Mouse (Mus musculus) heart, embryonic 14.5 days (tissue): Measurements from ENCODE around the gene Gm128. TPM values are rescaled to one million over a fixed set of nuclear protein-coding genes. Genes with fewer than 3 reads are reported as not detected.
"Not testable (repeated sequence)": the region's sequence is repeated elsewhere in the genome, so short reads cannot be mapped to it uniquely, and the experiment has no call there.

Source experiments
- ATAC-seq: fragments of 200-750 bp; cut with Nextera tagmentation; 2 replicates; pipeline ENCODE4 v1.8.0; 2017; ENCODE audit warnings: low read depth, moderate TSS enrichment; ENCODE audit not compliant: insufficient number of reproducible peaks, insufficient read depth, low FRiP score
- H3K27ac ChIP-seq, 2 experiments: fragments of 200-500 bp in 1 of 2; fragments of 300-500 bp in 1 of 2; sonication (generic) in 1 of 2; replicated peaks in 1 of 2; 2 replicates each; pipeline ENCODE4 v1.5.1; 2012 to 2014; ENCODE audit warnings: low read depth in 2 of 2, low read length in 2 of 2, control low read depth in 1 of 2, mild to moderate bottlenecking in 1 of 2, mixed read lengths in 1 of 2; ENCODE audit not compliant: control insufficient read depth in 1 of 2, insufficient read depth in 1 of 2
- H3K27me3 ChIP-seq: fragments of 300-500 bp; sonication (generic); 2 replicates; pipeline ENCODE4 v1.6.1; 2014; ENCODE audit warnings: mild to moderate bottlenecking, low read length, control low read depth; ENCODE audit not compliant: control insufficient read depth, insufficient read depth
- H3K36me3 ChIP-seq: fragments of 300-500 bp; sonication (generic); 2 replicates; pipeline ENCODE4 v1.6.1; 2014; ENCODE audit warnings: mild to moderate bottlenecking, control low read depth, low read length, mixed read lengths; ENCODE audit not compliant: control insufficient read depth, insufficient read depth
- H3K4me1 ChIP-seq, 2 experiments: fragments of 200-500 bp in 1 of 2; fragments of 300-500 bp in 1 of 2; sonication (generic) in 1 of 2; 2 replicates each; pipeline ENCODE4 v1.6.1; 2012 to 2014; ENCODE audit warnings: low read length in 2 of 2, control low read depth in 1 of 2, mixed read lengths in 1 of 2; ENCODE audit not compliant: control insufficient read depth in 2 of 2, insufficient read depth in 2 of 2
- H3K4me2 ChIP-seq: fragments of 300-500 bp; sonication (generic); 2 replicates; pipeline ENCODE4 v1.6.1; 2014; ENCODE audit warnings: mild to moderate bottlenecking, low read length
- H3K4me3 ChIP-seq, 2 experiments: fragments of 200-500 bp in 1 of 2; fragments of 300-500 bp in 1 of 2; sonication (generic) in 1 of 2; 2 replicates each; pipeline ENCODE4 v1.5.1; 2012 to 2014; ENCODE audit warnings: low read length in 2 of 2, mild to moderate bottlenecking in 2 of 2, control low read depth in 1 of 2, low read depth in 1 of 2, moderate library complexity in 1 of 2; ENCODE audit not compliant: control insufficient read depth in 1 of 2, insufficient read depth in 1 of 2
- H3K9ac ChIP-seq: fragments of 300-500 bp; sonication (generic); 2 replicates; pipeline ENCODE4 v1.6.1; 2014; ENCODE audit warnings: mild to moderate bottlenecking, low read length
- H3K9me3 ChIP-seq: fragments of 300-500 bp; sonication (generic); 2 replicates; pipeline ENCODE4 v1.6.1; 2016; ENCODE audit warnings: low read length, control low read depth; ENCODE audit not compliant: control insufficient read depth
- WGBS: fragments of 180-500 bp; shearing (Covaris S2); extraction: QIAGEN DNeasy Blood & Tissue Kit; methylation state at CpG from one replicate; pipeline ENCODE4 v1.1.7; 2014; 5-methylcytosine and 5-hydroxymethylcytosine counted together
- polyA plus RNA-seq: library from polyadenylated mRNA; unstranded; fragments of >200 nt; fragmentation: Nextera tagmentation; extraction: Ambion mirVana; gene quantifications from 2 replicates; pipeline ENCODE4 v1.2.1, GENCODE M21; 2014

The Gm128 gene
- polyA plus RNA-seq, 1 experiment from 2014 or later, result 0.46 TPM

- H3K9ac ChIP-seq, result no peak overlapping the region
- H3K9me3 ChIP-seq, result no peaks in the 10 kb centered on the region
- H3K36me3 ChIP-seq, result peaks cover 45% of the 10 kb centered on the region
- H3K4me3 ChIP-seq, result no peak overlapping the region
- 84% methylated on average over 2 of the region's 2 CpGs for WGBS
- no peaks in the 10 kb centered on the region for H3K27me3 ChIP-seq
- H3K4me1 ChIP-seq, result peaks cover 3 to 24% of the 10 kb centered on the region in 2 experiments
- H3K27ac ChIP-seq, result no peak overlapping the region
- ATAC-seq, result no peak
- no peak overlapping the region for H3K4me2 ChIP-seq
These were observed 18.4 kb downstream of the Gm128 start for GRCm38 (mm10) chr3:95223041-95223440.

GRCm38 (mm10) chr3:95218466-95219137, 22.8 kb downstream of the Gm128 start:
- Histone ChIP-seq H3K27ac (peak overlapping the region; percentile 99 to 100; a peak in 3 of 4 replicates), H3K4me3 (peak overlapping the region; percentile 85 to 96; a peak in 3 of 4 replicates), H3K4me1 (peaks cover 0 to 14% of the 10 kb centered on the region in 2 experiments; a peak in 2 of 4 replicates), H3K4me2 (peak overlapping the region; percentile 63), H3K9ac (peak overlapping the region; percentile 97), H3K9me3 (no peaks in the 10 kb centered on the region), H3K27me3 (no peaks in the 10 kb centered on the region), H3K36me3 (peaks cover 58% of the 10 kb centered on the region)
- ATAC-seq, result no peak
- WGBS, result 75% methylated on average over 6 of the region's 6 CpGs

- peak within 1 kb of the TSS; percentile 97 for H3K9ac ChIP-seq
- H3K4me3 ChIP-seq, result peak within 1 kb of the TSS; percentile 85 to 96
- WGBS, result under 1% methylated on average over 56 of the region's 56 CpGs
- ATAC-seq, result peak; percentile 91
- no peaks in the 10 kb centered on the region for H3K9me3 ChIP-seq
- no peaks in the 10 kb centered on the region for H3K27me3 ChIP-seq
- peak within 1 kb of the TSS; percentile 63 for H3K4me2 ChIP-seq
- H3K27ac ChIP-seq, result peak within 1 kb of the TSS; percentile 99 to 100
- H3K4me1 ChIP-seq, result peaks cover 0 to 14% of the 10 kb centered on the region in 2 experiments; a peak in 2 of 4 replicates
- peaks cover 51% of the 10 kb centered on the region for H3K36me3 ChIP-seq
These were observed 23.9 kb downstream of the Gm128 start, which contains the start of gene Gabpb2 for GRCm38 (mm10) chr3:95217255-95218134. Gabpb2 (minus strand) TSS chr3:95217916.

GRCm38 (mm10) chr3:95216655-95217254, 24.6 kb downstream of the Gm128 start:
- 18% methylated on average over 4 of the region's 4 CpGs for WGBS
- ATAC-seq, result 0 out of 2 replicates have a peak, but pooled peaks have one; percentile 15

DNA sequence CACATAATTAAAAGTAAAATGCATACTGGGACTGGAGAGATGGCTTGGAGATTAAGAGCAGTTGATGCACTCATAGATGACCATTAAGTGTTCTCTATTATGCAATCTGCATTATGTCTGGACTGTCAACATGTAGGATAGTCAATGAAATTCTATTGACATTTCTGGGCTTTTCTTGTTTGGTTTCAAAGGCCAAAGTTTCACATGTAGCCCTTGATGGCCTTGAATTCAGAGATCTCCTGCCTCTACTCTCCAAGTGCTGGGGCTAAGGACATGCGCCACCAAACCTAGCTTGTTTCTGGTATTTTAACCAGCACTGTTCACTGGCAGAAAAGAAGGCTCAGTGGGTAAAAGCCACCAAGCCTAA, 27.8 kb downstream of the Gm128 start:
- no peak for ATAC-seq
- Histone ChIP-seq H3K36me3 (peaks cover 49% of the 10 kb centered on the region), H3K4me2 (no peak overlapping the region), H3K9ac (no peak overlapping the region), H3K27ac (no peak overlapping the region), H3K4me1 (peaks cover 0 to 14% of the 10 kb centered on the region in 2 experiments; a peak in 2 of 4 replicates), H3K27me3 (no peaks in the 10 kb centered on the region), H3K4me3 (no peak overlapping the region), H3K9me3 (no peaks in the 10 kb centered on the region)
- WGBS, result 97% methylated on average over 1 of the region's 1 CpGs

More at GRCm38 (mm10) chr3:95216655-95217254, 24.6 kb downstream of the Gm128 start:
- H3K27ac ChIP-seq, result peak overlapping the region; percentile 60 to 99
- H3K4me3 ChIP-seq, result peak overlapping the region; percentile 85 to 96
- H3K27me3 ChIP-seq, result no peaks in the 10 kb centered on the region
- peak overlapping the region; percentile 63 for H3K4me2 ChIP-seq
- H3K9me3 ChIP-seq, result no peaks in the 10 kb centered on the region
- H3K36me3 ChIP-seq, result peaks cover 50% of the 10 kb centered on the region
- H3K4me1 ChIP-seq, result peaks cover 0 to 14% of the 10 kb centered on the region in 2 experiments; a peak in 2 of 4 replicates
- H3K9ac ChIP-seq, result peak overlapping the region; percentile 97

- not testable (repeated sequence) for H3K4me1 ChIP-seq, H3K4me2 ChIP-seq, ATAC-seq, H3K9me3 ChIP-seq, H3K4me3 ChIP-seq, H3K27ac ChIP-seq, H3K9ac ChIP-seq, H3K27me3 ChIP-seq
- peaks cover 54% of the 10 kb centered on the region for H3K36me3 ChIP-seq
- WGBS, result 91% methylated on average over 7 of the region's 10 CpGs
These were observed 28.3 kb downstream of the Gm128 start for GRCm38 (mm10) chr3:95212889-95213608.

DNA sequence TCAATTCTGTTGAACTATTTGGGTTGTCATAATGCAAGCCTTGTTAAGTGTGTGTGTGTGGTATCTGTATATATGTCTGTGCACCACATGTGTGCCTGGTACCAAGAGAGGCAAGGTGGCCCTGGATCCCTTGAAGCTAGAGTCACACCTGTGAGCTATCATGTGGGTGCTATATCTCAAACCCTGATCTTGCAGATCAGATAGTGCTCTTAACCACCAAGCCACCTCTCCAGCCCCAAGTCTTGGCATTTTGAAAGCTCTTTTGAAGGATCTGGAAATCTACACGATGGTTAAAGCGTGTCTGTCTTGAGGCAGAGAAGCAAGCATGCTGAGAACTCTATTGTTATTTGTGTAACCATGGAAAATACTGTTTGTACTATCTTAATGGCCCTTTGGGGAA, 30.8 kb downstream of the Gm128 start:
- H3K36me3 ChIP-seq, result peaks cover 71% of the 10 kb centered on the region
- no peak overlapping the region for H3K4me2 ChIP-seq
- H3K27ac ChIP-seq, result no peak overlapping the region
- no peaks in the 10 kb centered on the region for H3K4me1 ChIP-seq
- H3K9me3 ChIP-seq, result no peaks in the 10 kb centered on the region
- no peak overlapping the region for H3K9ac ChIP-seq
- ATAC-seq, result no peak
- no peak overlapping the region for H3K4me3 ChIP-seq
- H3K27me3 ChIP-seq, result no peaks in the 10 kb centered on the region
- 82% methylated on average over 2 of the region's 2 CpGs for WGBS
